Mouse (Mus musculus): Measurements from ENCODE around the gene Zdhhc12. TPM values are rescaled to one million over a fixed set of nuclear protein-coding genes. Genes with fewer than 3 reads are reported as not detected.
"Not testable (repeated sequence)": the region's sequence is repeated elsewhere in the genome, so short reads cannot be mapped to it uniquely, and the experiment has no call there.

The Zdhhc12 gene
- 31.6 and 33.6 TPM in 2 replicates for polyA plus RNA-seq (2015; fragmentation: Nextera tagmentation; extraction: Ambion mirVana)

DNA sequence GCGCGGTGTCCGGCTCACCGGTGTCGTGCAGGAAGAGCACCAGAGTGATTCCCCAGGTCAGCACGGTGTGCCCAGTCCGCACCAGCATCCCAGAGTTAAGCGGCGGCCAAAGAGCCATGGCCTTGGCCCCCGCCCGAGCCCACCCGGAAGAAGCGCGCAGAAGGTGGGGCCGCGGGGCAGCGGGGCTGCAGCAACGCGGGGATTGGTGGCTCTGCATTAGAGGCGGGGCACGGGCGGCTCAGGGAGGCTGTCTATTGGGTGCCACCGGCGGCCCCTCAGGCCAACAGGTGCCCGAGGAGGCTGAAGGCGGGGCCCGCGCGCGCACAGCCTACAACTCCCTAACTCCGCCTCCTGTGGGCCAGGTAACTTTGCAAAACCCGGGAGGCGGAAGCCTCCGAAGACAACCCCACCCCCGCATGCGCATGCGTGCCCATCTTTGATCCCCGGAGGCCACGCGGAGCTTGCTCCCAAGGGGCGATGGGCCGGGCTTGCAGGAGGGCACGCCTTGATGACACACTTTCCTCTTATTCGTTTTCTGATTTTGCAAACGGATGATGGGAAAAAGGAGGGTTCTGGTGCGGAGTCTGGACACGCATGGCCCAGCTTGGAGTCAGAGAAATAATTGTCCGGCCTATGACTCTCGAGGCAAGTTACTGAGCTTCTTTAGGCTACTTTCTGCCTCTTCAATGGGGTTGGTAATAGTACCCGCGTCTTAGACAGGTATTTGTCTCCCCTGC lies at the start of gene Zdhhc12:
Gene Zdhhc12, minus strand, starts transcription at position 178 of the 737 bp plus-strand sequence.
- Histone ChIP-seq H3K4me2 (peak within 1 kb of the TSS; percentile 88), H3K27ac (replicated peaks) (peak within 1 kb of the TSS; percentile 61), H3K4me1 (peaks cover 23% of the 10 kb centered on the region), H3K27me3 (replicated peaks) (no peaks in the 10 kb centered on the region), H3K9me3 (replicated peaks) (no peaks in the 10 kb centered on the region), H3K9ac (replicated peaks) (peak within 1 kb of the TSS; percentile 60), H3K4me3 (replicated peaks) (peak within 1 kb of the TSS; percentile 67), H3K36me3 (peaks cover 18% of the 10 kb centered on the region)
- peak; percentile 97 for ATAC-seq (ENCODE audit: low FRiP score)
- under 1% methylated on average over 51 of the region's 51 CpGs for WGBS

DNA sequence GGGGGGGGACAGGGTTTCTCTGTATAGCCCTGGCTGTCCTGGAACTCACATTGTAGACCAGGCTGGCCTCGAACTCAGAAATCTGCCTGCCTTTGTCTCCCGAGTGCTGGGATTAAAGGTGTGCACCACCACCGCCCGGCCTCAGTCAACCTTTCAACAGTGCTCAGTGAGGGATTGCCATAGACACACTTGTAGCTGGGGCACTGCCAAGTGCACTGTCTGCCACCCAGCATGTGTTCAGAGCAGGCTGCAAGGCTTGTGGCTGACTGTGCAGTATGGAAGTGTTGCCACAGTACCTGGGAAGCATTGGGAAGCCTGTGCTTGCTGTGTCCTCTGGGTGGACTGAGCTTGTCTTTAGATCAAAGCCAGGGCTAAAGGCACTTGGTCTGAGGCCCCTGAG lies 46.6 kb upstream of the Zdhhc12 start:
- H3K27me3 ChIP-seq (replicated peaks); H3K27ac ChIP-seq (replicated peaks); ATAC-seq (ENCODE audit: low FRiP score); H3K9ac ChIP-seq (replicated peaks); H3K4me3 ChIP-seq (replicated peaks); H3K4me2 ChIP-seq; H3K9me3 ChIP-seq (replicated peaks): not testable (repeated sequence)
- H3K4me1 ChIP-seq = peaks cover 24% of the 10 kb centered on the region
- H3K36me3 ChIP-seq = peaks cover 67% of the 10 kb centered on the region
- 93% methylated on average over 4 of the region's 4 CpGs for WGBS

DNA sequence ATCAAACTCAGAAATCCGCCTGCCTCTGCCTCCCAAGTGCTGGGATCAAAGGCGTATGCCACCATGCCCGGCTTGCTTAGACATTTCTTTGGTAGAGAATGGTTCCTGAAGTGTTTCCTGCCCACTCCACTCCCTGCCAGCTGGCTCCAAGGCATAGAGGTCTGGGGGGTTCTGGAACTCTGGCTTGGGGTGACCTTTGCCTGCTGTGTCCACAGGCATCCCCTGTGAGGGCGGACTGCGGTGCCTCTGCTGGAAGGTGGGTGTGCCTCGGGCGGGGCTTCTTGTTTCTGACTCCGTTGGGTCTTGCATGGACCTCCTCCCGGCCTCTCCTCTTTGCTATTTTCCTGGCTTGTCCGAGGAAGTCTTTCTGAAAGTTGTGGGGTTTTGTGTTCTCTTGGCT lies 43.0 kb upstream of the Zdhhc12 start:
- Histone ChIP-seq H3K4me3 (replicated peaks) (no peak overlapping the region), H3K27me3 (replicated peaks) (no peaks in the 10 kb centered on the region), H3K4me2 (no peak overlapping the region), H3K4me1 (peaks cover 42% of the 10 kb centered on the region), H3K27ac (replicated peaks) (no peak overlapping the region), H3K36me3 (peaks cover 32% of the 10 kb centered on the region), H3K9me3 (replicated peaks) (no peaks in the 10 kb centered on the region), H3K9ac (replicated peaks) (no peak overlapping the region)
- 92% methylated on average over 10 of the region's 10 CpGs for WGBS
- ATAC-seq (ENCODE audit: low FRiP score) = no peak

DNA sequence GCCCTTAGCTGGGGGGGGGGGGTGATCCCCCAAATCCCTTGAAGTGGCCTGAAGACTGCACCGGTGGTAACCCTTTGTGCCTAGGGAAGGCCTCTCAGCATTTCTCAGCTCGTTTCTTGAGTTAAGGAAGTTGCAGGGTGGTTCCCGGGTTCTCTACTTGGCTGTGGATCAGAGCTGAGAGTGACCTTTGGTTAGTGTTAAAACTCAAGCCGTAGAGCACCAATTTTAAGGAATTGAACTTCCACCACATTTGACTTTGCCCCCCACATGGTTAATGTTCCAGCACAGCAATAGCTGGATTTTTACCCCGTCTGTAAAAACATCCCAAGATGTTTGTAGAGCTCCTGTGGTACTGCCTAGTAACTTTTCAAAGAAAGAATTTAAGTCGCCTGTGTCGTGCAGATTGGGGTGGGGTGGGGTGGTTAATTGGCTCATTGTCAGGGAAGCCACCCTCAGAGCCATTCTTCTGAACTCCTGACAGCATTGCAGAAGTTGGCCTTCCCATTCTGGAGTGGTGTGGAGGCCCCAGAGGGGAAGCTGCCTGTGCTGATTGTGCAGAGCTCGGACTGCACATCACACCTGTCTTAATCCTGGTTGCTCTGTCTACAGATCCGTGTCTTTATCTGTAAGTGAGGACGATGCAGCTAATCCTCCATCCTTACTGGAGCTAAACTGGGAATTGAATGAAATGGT lies 41.6 kb upstream of the Zdhhc12 start:
- Histone ChIP-seq H3K4me1 (peaks cover 42% of the 10 kb centered on the region), H3K4me3 (replicated peaks) (peak overlapping the region; percentile 86), H3K27ac (replicated peaks) (peak overlapping the region; percentile 87; the same call in 1 of the 2 replicates), H3K27me3 (replicated peaks) (no peaks in the 10 kb centered on the region), H3K4me2 (peak overlapping the region; percentile 93), H3K9ac (replicated peaks) (peak overlapping the region; percentile 76), H3K36me3 (peaks cover 18% of the 10 kb centered on the region), H3K9me3 (replicated peaks) (no peaks in the 10 kb centered on the region)
- ATAC-seq (ENCODE audit: low FRiP score) = no peak
- 47% methylated on average over 10 of the region's 10 CpGs for WGBS

DNA sequence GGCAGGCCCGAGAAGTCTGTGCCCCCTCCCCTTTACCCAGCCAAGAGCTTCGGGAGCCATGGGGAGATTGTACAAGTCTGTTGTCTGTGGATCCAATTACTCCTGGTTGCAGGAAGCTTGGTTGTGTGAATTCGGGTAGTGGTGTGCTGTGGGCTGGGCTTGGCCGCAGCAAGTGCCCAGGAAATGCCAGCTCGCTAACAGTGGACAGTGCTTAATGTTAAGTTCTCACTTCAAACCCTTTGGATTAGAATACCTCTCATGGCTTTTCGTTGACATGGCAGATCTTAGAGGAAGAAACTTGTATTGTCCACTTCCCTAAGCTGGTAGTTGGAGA lies 40.9 kb upstream of the Zdhhc12 start:
- H3K4me1 ChIP-seq = peaks cover 42% of the 10 kb centered on the region
- H3K4me3 ChIP-seq (replicated peaks) = peak overlapping the region; percentile 86
- no peaks in the 10 kb centered on the region for H3K9me3 ChIP-seq (replicated peaks)
- peak overlapping the region; percentile 87 for H3K27ac ChIP-seq (replicated peaks)
- peaks cover 17% of the 10 kb centered on the region for H3K36me3 ChIP-seq
- peak; percentile 28; the same call in 1 of the 2 replicates for ATAC-seq (ENCODE audit: low FRiP score)
- WGBS = 23% methylated on average over 6 of the region's 6 CpGs
- peak overlapping the region; percentile 93 for H3K4me2 ChIP-seq
- H3K9ac ChIP-seq (replicated peaks) = peak overlapping the region; percentile 76
- no peaks in the 10 kb centered on the region for H3K27me3 ChIP-seq (replicated peaks)

DNA sequence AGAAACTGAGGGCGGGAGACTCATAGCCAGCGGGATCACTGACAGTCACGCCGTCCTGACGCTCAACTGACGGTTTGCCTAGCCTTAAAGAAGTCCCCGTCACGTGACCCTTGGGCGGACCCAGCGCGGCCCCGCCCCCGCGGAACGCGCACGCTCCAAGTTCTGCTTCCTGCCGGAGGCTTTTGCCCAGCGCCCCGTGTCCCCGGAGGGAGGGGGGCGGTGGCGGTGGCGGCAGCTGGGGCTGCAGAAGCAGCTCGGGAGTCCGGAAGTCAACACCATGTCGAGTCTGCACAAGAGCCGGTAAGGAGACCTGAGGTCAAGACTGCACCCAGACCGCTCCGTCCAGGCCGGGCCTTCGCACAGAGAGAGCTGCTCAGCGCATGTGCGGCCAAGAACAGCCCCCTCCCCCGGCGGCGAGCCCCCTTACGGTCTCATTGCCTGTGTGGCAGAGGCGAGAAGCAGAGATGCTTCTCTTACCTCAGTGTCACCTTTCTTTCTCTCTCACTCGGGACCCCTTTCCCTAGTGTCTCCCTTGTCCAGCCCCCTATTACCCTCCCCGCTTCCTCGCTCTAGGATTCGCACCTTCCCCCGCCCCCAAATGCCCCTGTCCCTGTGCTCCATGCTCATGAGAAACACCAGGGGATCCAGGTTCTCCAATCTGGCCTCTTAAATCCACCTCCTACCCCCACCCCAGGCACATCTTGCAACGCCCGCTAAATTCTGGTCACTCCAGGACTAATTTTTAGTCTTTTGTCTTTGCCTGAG lies 40.3 kb upstream of the Zdhhc12 start, which contains the start of gene Tbc1d13:
Gene Tbc1d13, plus strand, starts transcription at position 134 of the 765 bp plus-strand sequence.
- Histone ChIP-seq H3K9ac (replicated peaks) (peak within 1 kb of the TSS; percentile 76), H3K36me3 (peaks cover 17% of the 10 kb centered on the region), H3K4me1 (peaks cover 42% of the 10 kb centered on the region), H3K4me3 (replicated peaks) (peak within 1 kb of the TSS; percentile 86), H3K4me2 (peak within 1 kb of the TSS; percentile 93), H3K27ac (replicated peaks) (peak within 1 kb of the TSS; percentile 87), H3K9me3 (replicated peaks) (no peaks in the 10 kb centered on the region), H3K27me3 (replicated peaks) (no peaks in the 10 kb centered on the region)
- WGBS = under 1% methylated on average over 46 of the region's 46 CpGs
- ATAC-seq (ENCODE audit: low FRiP score) = peak; percentile 94

DNA sequence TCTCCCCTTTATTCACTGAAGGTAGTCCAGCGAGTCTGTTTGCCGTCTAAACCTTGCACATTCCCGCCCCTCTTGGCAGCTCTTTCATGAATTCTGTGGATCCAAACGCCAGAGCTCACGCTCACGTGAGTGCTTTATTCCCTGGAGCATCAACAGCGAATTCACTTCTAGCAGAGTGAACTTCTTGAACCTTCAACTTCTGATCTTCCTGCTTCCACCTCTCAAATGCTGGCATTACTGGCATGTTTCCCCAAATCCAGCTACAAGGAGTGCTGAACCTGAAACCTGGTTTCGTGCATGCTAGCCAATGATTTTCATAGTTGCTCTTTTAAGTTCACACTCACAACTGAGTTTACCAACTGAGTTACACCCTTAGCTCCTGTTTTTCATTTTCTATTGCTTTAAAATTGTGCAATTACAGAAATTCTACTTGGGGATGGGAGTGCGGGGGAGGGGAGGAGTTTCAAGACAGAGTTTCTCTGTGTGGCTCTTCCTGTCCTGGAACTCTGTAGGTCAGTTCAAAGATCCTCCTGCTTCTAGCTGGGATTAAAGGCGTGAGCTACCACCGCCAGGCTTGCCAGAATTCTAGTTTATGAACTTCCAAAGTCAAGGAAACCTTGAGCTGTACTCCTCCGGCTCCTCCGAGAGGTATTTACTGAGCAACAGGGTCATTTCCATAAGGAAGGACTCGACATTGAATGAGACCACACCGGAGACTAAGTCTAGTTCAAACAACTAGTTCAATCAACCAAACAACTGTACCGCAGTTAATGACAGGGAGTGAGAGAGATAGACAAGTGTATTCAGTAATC lies 39.6 kb upstream of the Zdhhc12 start:
- H3K4me2 ChIP-seq = peak overlapping the region; percentile 93
- 27% methylated on average over 16 of the region's 16 CpGs for WGBS
- no peaks in the 10 kb centered on the region for H3K27me3 ChIP-seq (replicated peaks)
- H3K36me3 ChIP-seq = peaks cover 17% of the 10 kb centered on the region
- peaks cover 42% of the 10 kb centered on the region for H3K4me1 ChIP-seq
- no peaks in the 10 kb centered on the region for H3K9me3 ChIP-seq (replicated peaks)
- peak; percentile 15; the same call in 1 of the 2 replicates for ATAC-seq (ENCODE audit: low FRiP score)
- no peak overlapping the region; the same call in none of the 2 replicates for H3K27ac ChIP-seq (replicated peaks)
- peak overlapping the region; percentile 29 for H3K9ac ChIP-seq (replicated peaks)
- peak overlapping the region; percentile 86 for H3K4me3 ChIP-seq (replicated peaks)

DNA sequence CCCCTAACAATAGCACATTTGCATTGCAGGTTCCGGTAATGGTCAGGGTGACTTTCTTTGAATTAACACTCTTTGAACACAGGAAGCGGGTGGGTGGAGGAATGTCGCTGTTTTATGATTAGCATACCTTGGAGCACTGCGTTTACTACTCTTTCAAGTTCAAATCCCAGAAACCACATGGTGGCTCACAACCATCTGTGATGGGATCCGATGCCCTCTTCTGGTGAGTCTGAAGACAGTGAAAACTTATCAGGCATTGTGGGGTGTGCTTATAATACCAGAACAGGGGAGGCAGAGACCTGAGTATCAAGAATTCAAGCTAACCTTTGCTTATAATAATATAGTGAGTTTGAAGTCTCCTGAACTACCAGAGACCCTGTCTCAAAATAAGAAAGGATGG lies 37.8 kb upstream of the Zdhhc12 start:
- H3K4me3 ChIP-seq (replicated peaks); ATAC-seq (ENCODE audit: low FRiP score); H3K4me2 ChIP-seq; H3K27ac ChIP-seq (replicated peaks); H3K9ac ChIP-seq (replicated peaks); H3K27me3 ChIP-seq (replicated peaks); H3K36me3 ChIP-seq; H3K9me3 ChIP-seq (replicated peaks): not testable (repeated sequence)
- WGBS = 62% methylated on average over 5 of the region's 5 CpGs
- H3K4me1 ChIP-seq = peaks cover 28% of the 10 kb centered on the region

DNA sequence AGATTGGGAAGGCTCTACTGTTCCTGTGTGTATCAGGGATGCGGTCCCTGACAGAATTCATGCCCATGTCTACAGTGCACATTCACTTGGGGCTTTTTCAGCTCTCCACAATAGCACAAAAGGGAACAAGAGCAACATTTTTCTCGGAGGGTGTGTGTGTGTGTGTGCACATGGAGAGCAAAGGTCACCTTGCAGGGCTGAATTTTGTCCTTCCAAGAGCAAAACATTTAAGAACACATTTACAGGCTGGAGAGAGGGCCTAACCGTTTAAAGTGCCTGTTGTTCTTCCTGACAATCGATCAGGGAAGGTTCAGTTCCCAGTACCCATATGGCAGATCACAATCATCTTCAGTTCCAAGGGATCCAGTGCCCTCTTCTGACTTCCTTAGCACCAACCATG lies 36.7 kb upstream of the Zdhhc12 start:
- Histone ChIP-seq H3K4me3 (replicated peaks) (no peak overlapping the region), H3K9ac (replicated peaks) (no peak overlapping the region), H3K27ac (replicated peaks) (no peak overlapping the region), H3K4me1 (peaks cover 22% of the 10 kb centered on the region), H3K27me3 (replicated peaks) (no peaks in the 10 kb centered on the region), H3K36me3 (no peaks in the 10 kb centered on the region), H3K9me3 (replicated peaks) (no peaks in the 10 kb centered on the region), H3K4me2 (no peak overlapping the region)
- WGBS = 91% methylated on average over 4 of the region's 4 CpGs
- no peak for ATAC-seq (ENCODE audit: low FRiP score)

DNA sequence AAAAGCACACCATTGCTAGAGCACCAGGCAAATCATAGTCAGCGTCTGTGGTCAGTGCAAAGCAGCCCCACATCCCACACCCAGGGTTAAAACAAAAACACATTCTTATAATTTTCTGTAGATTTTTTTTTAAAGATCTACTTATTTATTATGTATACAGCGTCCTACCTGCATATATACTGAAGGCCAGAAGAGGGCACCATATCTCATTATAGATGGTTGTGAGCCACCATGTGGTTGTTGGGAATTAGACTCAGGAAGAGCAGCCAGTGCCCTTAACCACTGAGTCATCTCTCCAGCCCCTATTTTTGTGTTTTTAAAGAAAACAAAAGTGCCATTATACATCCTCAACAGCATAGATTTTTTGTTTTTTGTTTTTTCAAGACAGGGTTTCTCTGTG lies 35.3 kb upstream of the Zdhhc12 start:
- no peak overlapping the region for H3K4me2 ChIP-seq
- no peak for ATAC-seq (ENCODE audit: low FRiP score)
- H3K27me3 ChIP-seq (replicated peaks) = no peaks in the 10 kb centered on the region
- peaks cover 17% of the 10 kb centered on the region for H3K4me1 ChIP-seq
- H3K9me3 ChIP-seq (replicated peaks) = no peaks in the 10 kb centered on the region
- no peaks in the 10 kb centered on the region for H3K36me3 ChIP-seq
- 35% methylated on average over 2 of the region's 2 CpGs for WGBS
- H3K27ac ChIP-seq (replicated peaks) = no peak overlapping the region
- no peak overlapping the region for H3K9ac ChIP-seq (replicated peaks)
- no peak overlapping the region for H3K4me3 ChIP-seq (replicated peaks)
